Mouse (Mus musculus) embryonic facial prominence, embryonic 13.5 days (tissue): ENCODE results near the gene Tnfrsf17. TPM values are rescaled to one million over a fixed set of nuclear protein-coding genes. Genes with fewer than 3 reads are reported as not detected.
"Not testable (repeated sequence)": the region's sequence is repeated elsewhere in the genome, so short reads cannot be mapped to it uniquely, and the experiment has no call there.

Source experiments
- ATAC-seq: fragments of 200-750 bp; cut with Nextera tagmentation; 2 replicates; pipeline ENCODE4 v1.8.0; 2017; ENCODE audit warnings: low read depth; ENCODE audit not compliant: insufficient number of reproducible peaks, insufficient read depth, low FRiP score, low TSS enrichment
- H3K27ac ChIP-seq: fragments of 300-500 bp; sonication (generic); 2 replicates; pipeline ENCODE4 v1.5.1; 2015; ENCODE audit warnings: moderate library complexity, mild to moderate bottlenecking, inconsistent platforms
- H3K27me3 ChIP-seq: fragments of 300-500 bp; sonication (generic); 2 replicates; pipeline ENCODE4 v1.6.1; 2015; ENCODE audit warnings: mild to moderate bottlenecking, inconsistent platforms
- H3K36me3 ChIP-seq: fragments of 300-500 bp; sonication (generic); 2 replicates; pipeline ENCODE4 v1.6.1; 2015; ENCODE audit warnings: mild to moderate bottlenecking, inconsistent platforms
- H3K4me1 ChIP-seq: fragments of 300-500 bp; sonication (generic); 2 replicates; pipeline ENCODE4 v1.6.1; 2015; ENCODE audit warnings: inconsistent platforms
- H3K4me2 ChIP-seq: fragments of 300-500 bp; sonication (generic); 2 replicates; pipeline ENCODE4 v1.6.1; 2015; ENCODE audit warnings: moderate library complexity, mild to moderate bottlenecking, inconsistent platforms
- H3K4me3 ChIP-seq: fragments of 300-500 bp; sonication (generic); 2 replicates; pipeline ENCODE4 v1.5.1; 2015; ENCODE audit warnings: mild to moderate bottlenecking, inconsistent platforms
- H3K9ac ChIP-seq: fragments of 300-500 bp; sonication (generic); 2 replicates; pipeline ENCODE4 v1.6.1; 2015; ENCODE audit warnings: mild to moderate bottlenecking, inconsistent platforms
- H3K9me3 ChIP-seq: fragments of 300-500 bp; sonication (generic); 2 replicates; pipeline ENCODE4 v1.6.1; 2016; ENCODE audit warnings: inconsistent platforms
- WGBS: fragments of 180-500 bp; shearing (Covaris S2); methylation state at CpG from one replicate; pipeline ENCODE4 v1.1.7; 2015; ENCODE audit warnings: mixed read lengths; 5-methylcytosine and 5-hydroxymethylcytosine counted together
- polyA plus RNA-seq: library from polyadenylated mRNA; unstranded; fragments of >200 nt; fragmentation: Nextera tagmentation; extraction: Ambion mirVana; gene quantifications from 2 replicates; pipeline ENCODE4 v1.2.1, GENCODE M21; 2015

Gene Tnfrsf17
- polyA plus RNA-seq, 1 experiment from 2014 or later, result 0.35 TPM

GRCm38 (mm10) chr16:11297700-11298099 lies 15.9 kb upstream of the Tnfrsf17 start:
- H3K27ac ChIP-seq, H3K9me3 ChIP-seq, H3K27me3 ChIP-seq, ATAC-seq, H3K4me2 ChIP-seq, H3K36me3 ChIP-seq, H3K4me1 ChIP-seq, H3K4me3 ChIP-seq, H3K9ac ChIP-seq: not testable (repeated sequence)
- 70% methylated on average over 1 of the region's 1 CpGs for WGBS

GRCm38 (mm10) chr16:11303741-11304140 lies 9.9 kb upstream of the Tnfrsf17 start:
- no peaks in the 10 kb centered on the region for H3K4me1 ChIP-seq
- H3K9ac ChIP-seq, result no peak overlapping the region
- no peaks in the 10 kb centered on the region for H3K9me3 ChIP-seq
- H3K4me2 ChIP-seq, result no peak overlapping the region
- no peaks in the 10 kb centered on the region for H3K36me3 ChIP-seq
- no peaks in the 10 kb centered on the region for H3K27me3 ChIP-seq
- H3K4me3 ChIP-seq, result no peak overlapping the region
- no peak overlapping the region for H3K27ac ChIP-seq
- ATAC-seq, result no peak

GRCm38 (mm10) chr16:11305531-11305930 lies 8.1 kb upstream of the Tnfrsf17 start:
- Histone ChIP-seq H3K4me1 (no peaks in the 10 kb centered on the region), H3K27me3 (no peaks in the 10 kb centered on the region), H3K9ac (no peak overlapping the region), H3K4me2 (no peak overlapping the region), H3K9me3 (no peaks in the 10 kb centered on the region), H3K4me3 (no peak overlapping the region), H3K27ac (no peak overlapping the region), H3K36me3 (no peaks in the 10 kb centered on the region)
- no peak for ATAC-seq
- 86% methylated on average over 2 of the region's 2 CpGs for WGBS

- WGBS, result 84% methylated on average over 5 of the region's 5 CpGs
- H3K36me3 ChIP-seq, result no peaks in the 10 kb centered on the region
- H3K4me1 ChIP-seq, result peaks cover 7% of the 10 kb centered on the region; the same call in 1 of the 2 replicates
- H3K4me2 ChIP-seq, result no peak overlapping the region
- H3K9me3 ChIP-seq, result no peaks in the 10 kb centered on the region
- H3K9ac ChIP-seq, result no peak overlapping the region
- H3K27me3 ChIP-seq, result no peaks in the 10 kb centered on the region
- H3K4me3 ChIP-seq, result no peak overlapping the region
- H3K27ac ChIP-seq, result no peak overlapping the region
- ATAC-seq, result no peak
Measured at GRCm38 (mm10) chr16:11315786-11316320, 2.2 kb downstream of the Tnfrsf17 start.

- Histone ChIP-seq H3K27me3 (no peaks in the 10 kb centered on the region), H3K4me1 (peaks cover 7% of the 10 kb centered on the region; the same call in 1 of the 2 replicates), H3K36me3 (no peaks in the 10 kb centered on the region), H3K27ac (no peak overlapping the region), H3K4me3 (no peak overlapping the region), H3K9ac (no peak overlapping the region), H3K4me2 (no peak overlapping the region), H3K9me3 (no peaks in the 10 kb centered on the region)
- 73% methylated on average over 5 of the region's 5 CpGs for WGBS
- no peak for ATAC-seq
Measured at GRCm38 (mm10) chr16:11316748-11317147, 3.1 kb downstream of the Tnfrsf17 start.

- WGBS, result 43% methylated on average over 6 of the region's 6 CpGs
- H3K4me2 ChIP-seq, result no peak overlapping the region
- H3K36me3 ChIP-seq, result no peaks in the 10 kb centered on the region
- H3K4me3 ChIP-seq, result no peak overlapping the region
- H3K4me1 ChIP-seq, result peaks cover 9% of the 10 kb centered on the region; the same call in 1 of the 2 replicates
- peak overlapping the region; percentile 79 for H3K27ac ChIP-seq
- no peaks in the 10 kb centered on the region for H3K9me3 ChIP-seq
- no peaks in the 10 kb centered on the region for H3K27me3 ChIP-seq
- ATAC-seq, result 0 out of 2 replicates have a peak, but pooled peaks have one; percentile 10
- H3K9ac ChIP-seq, result peak overlapping the region; percentile 4; the same call in 1 of the 2 replicates
Measured at GRCm38 (mm10) chr16:11317324-11317723, 3.7 kb downstream of the Tnfrsf17 start.

- H3K36me3 ChIP-seq, result no peaks in the 10 kb centered on the region
- peak; percentile 98 for ATAC-seq
- peak within 1 kb of the TSS; percentile 76 for H3K4me3 ChIP-seq
- H3K4me1 ChIP-seq, result peaks cover 15% of the 10 kb centered on the region
- peak within 1 kb of the TSS; percentile 88 for H3K9ac ChIP-seq
- peak within 1 kb of the TSS; percentile 89 for H3K4me2 ChIP-seq
- H3K27ac ChIP-seq, result peak within 1 kb of the TSS; percentile 86
- H3K9me3 ChIP-seq, result no peaks in the 10 kb centered on the region
- WGBS, result 4% methylated on average over 61 of the region's 61 CpGs
- H3K27me3 ChIP-seq, result no peaks in the 10 kb centered on the region
Measured at GRCm38 (mm10) chr16:11322409-11323323, 9.1 kb downstream of the Tnfrsf17 start, which contains the start of gene Snx29. Gene Snx29 (plus strand): TSS chr16:11322908.

GRCm38 (mm10) chr16:11323324-11324051 lies 9.9 kb downstream of the Tnfrsf17 start:
- Histone ChIP-seq H3K36me3 (no peaks in the 10 kb centered on the region), H3K9ac (peak overlapping the region; percentile 88), H3K4me1 (peaks cover 14% of the 10 kb centered on the region), H3K9me3 (no peaks in the 10 kb centered on the region), H3K4me2 (peak overlapping the region; percentile 89), H3K4me3 (peak overlapping the region; percentile 76), H3K27ac (peak overlapping the region; percentile 86), H3K27me3 (no peaks in the 10 kb centered on the region)
- no peak for ATAC-seq
- 3% methylated on average over 17 of the region's 17 CpGs for WGBS

- no peaks in the 10 kb centered on the region for H3K9me3 ChIP-seq
- H3K4me3 ChIP-seq, result no peak overlapping the region
- WGBS, result 76% methylated on average over 3 of the region's 3 CpGs
- no peaks in the 10 kb centered on the region for H3K4me1 ChIP-seq
- 0 out of 2 replicates have a peak, but pooled peaks cover 3% of the 10 kb centered on the region for H3K36me3 ChIP-seq
- no peak overlapping the region for H3K4me2 ChIP-seq
- no peak for ATAC-seq
- no peak overlapping the region for H3K27ac ChIP-seq
- H3K27me3 ChIP-seq, result no peaks in the 10 kb centered on the region
- H3K9ac ChIP-seq, result no peak overlapping the region
Measured at GRCm38 (mm10) chr16:11330081-11330800, 16.6 kb downstream of the Tnfrsf17 start.

GRCm38 (mm10) chr16:11331030-11331429 lies 17.4 kb downstream of the Tnfrsf17 start:
- H3K4me1 ChIP-seq, result no peaks in the 10 kb centered on the region
- no peak overlapping the region for H3K9ac ChIP-seq
- H3K9me3 ChIP-seq, result no peaks in the 10 kb centered on the region
- H3K4me2 ChIP-seq, result no peak overlapping the region
- WGBS, result 82% methylated on average over 1 of the region's 1 CpGs
- no peak overlapping the region for H3K4me3 ChIP-seq
- no peak for ATAC-seq
- H3K27ac ChIP-seq, result no peak overlapping the region
- 0 out of 2 replicates have a peak, but pooled peaks cover 3% of the 10 kb centered on the region for H3K36me3 ChIP-seq
- H3K27me3 ChIP-seq, result no peaks in the 10 kb centered on the region

GRCm38 (mm10) chr16:11343292-11343815 lies 29.7 kb downstream of the Tnfrsf17 start:
- Histone ChIP-seq H3K9ac (no peak overlapping the region), H3K9me3 (no peaks in the 10 kb centered on the region), H3K4me1 (no peaks in the 10 kb centered on the region), H3K4me3 (no peak overlapping the region), H3K4me2 (no peak overlapping the region), H3K27ac (no peak overlapping the region), H3K27me3 (no peaks in the 10 kb centered on the region), H3K36me3 (0 out of 2 replicates have a peak, but pooled peaks cover 4% of the 10 kb centered on the region)
- no peak for ATAC-seq
- WGBS, result 80% methylated on average over 4 of the region's 4 CpGs
